Mouse (Mus musculus) liver, embryonic 14.5 days (tissue): Measurements from ENCODE around the gene Ssbp2.

ENCODE experiments used
- CTCF ChIP-seq: IDR thresholded peaks from 2 replicates; pipeline ENCODE4 v1.5.1; 2016; ENCODE audit warnings: antibody characterized with exemption, low read depth, control low read depth
- EP300 ChIP-seq: IDR thresholded peaks from 2 replicates; pipeline ENCODE4 v1.6.1; 2016; ENCODE audit warnings: antibody characterized with exemption, low read depth

DNA sequence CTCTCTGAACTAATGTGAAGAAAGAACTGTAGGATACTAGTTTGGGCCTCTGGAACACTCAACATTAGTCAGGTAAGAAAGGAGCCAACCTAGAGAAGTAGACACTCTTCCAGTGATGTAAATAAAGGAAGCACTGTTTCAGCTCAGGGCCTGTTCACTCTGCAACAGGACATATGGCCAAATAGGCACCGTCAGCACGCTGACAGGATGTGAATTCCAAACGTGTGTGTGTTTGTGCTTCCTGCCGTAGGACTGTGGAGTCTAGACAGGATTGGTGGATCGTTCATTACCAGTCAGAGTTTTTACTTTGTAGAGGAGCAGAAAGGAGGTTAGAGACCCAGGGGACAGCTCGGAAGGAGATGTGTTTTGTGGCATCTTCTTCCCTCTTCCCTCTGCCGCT is 174.0 kb downstream of the Ssbp2 start:
- TF ChIP-seq CTCF (no peak), EP300 (no peak)
